Mouse (Mus musculus): ENCODE measurements at regions not wholly inside any gene's neighbourhood (a gene's known extent, or its start where the extent isn't known, plus 50 kb on each side); places are given as distances from the start of the nearest gene placed in this dataset.
A peak's percentile ranks its signal among the peaks of the same experiment; 100 is the strongest.

DNA sequence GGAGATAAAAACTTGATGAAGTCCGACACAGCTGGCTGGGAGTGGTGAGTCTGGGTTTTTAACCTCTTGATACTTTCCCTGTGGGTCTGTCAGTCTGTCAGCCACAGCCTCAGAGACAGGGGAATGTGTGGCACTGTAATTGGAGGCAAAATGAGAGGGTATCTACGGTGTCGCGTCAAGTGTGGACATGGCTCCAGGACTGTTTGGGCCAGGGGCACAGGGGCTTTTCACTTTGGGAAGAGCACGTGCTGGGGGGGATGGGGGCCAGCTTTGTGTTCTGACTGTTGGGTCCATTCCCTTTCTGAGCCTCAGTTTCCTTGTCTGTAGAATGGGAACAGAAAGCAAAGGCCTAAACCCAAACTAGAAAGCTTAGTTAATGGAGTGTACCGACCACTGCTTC lies 51.5 kb upstream of the Ppara start:
- H3K36me3 ChIP-seq (ENCODE audit: insufficient read depth) = peaks cover 61% of the 10 kb centered on the region
- H3K4me3 ChIP-seq (ENCODE audit: low read depth, low read length) = no peak overlapping the region
- TF ChIP-seq CTCF (IDR thresholded peaks at IDR 0.05; ENCODE audit: low read depth) = no peak
- H3K9ac ChIP-seq = no peak overlapping the region
- 61% methylated on average over 6 of the region's 6 CpGs for WGBS
- no peaks in the 10 kb centered on the region for H3K27me3 ChIP-seq (ENCODE audit: insufficient read depth, low read length)
- no peak for DNase-seq
- H3K4me2 ChIP-seq = no peak overlapping the region
- no peaks in the 10 kb centered on the region for H3K9me3 ChIP-seq (ENCODE audit: low read depth, low read length)
- no peak for ATAC-seq (ENCODE audit: insufficient read depth)
- peaks cover 19% of the 10 kb centered on the region for H3K4me1 ChIP-seq (ENCODE audit: insufficient read depth)
- no peak overlapping the region for H3K27ac ChIP-seq (ENCODE audit: low read depth)

- Histone ChIP-seq H3K9me3 (ENCODE audit: low read depth, low read length) (no peaks in the 10 kb centered on the region), H3K27ac (ENCODE audit: low read depth) (no peak overlapping the region), H3K4me1 (ENCODE audit: insufficient read depth) (peaks cover 19% of the 10 kb centered on the region), H3K4me3 (ENCODE audit: low read depth, low read length) (no peak overlapping the region), H3K27me3 (ENCODE audit: insufficient read depth, low read length) (no peaks in the 10 kb centered on the region), H3K4me2 (no peak overlapping the region), H3K9ac (no peak overlapping the region), H3K36me3 (ENCODE audit: insufficient read depth) (peaks cover 61% of the 10 kb centered on the region)
- no peak for TF ChIP-seq CTCF (IDR thresholded peaks at IDR 0.05; ENCODE audit: low read depth)
- no peak for ATAC-seq (ENCODE audit: insufficient read depth)
- 90% methylated on average over 4 of the region's 4 CpGs for WGBS
- no peak for DNase-seq
Measured at GRCm38 (mm10) chr15:85683716-85684115, 51.1 kb upstream of the Ppara start.

DNA sequence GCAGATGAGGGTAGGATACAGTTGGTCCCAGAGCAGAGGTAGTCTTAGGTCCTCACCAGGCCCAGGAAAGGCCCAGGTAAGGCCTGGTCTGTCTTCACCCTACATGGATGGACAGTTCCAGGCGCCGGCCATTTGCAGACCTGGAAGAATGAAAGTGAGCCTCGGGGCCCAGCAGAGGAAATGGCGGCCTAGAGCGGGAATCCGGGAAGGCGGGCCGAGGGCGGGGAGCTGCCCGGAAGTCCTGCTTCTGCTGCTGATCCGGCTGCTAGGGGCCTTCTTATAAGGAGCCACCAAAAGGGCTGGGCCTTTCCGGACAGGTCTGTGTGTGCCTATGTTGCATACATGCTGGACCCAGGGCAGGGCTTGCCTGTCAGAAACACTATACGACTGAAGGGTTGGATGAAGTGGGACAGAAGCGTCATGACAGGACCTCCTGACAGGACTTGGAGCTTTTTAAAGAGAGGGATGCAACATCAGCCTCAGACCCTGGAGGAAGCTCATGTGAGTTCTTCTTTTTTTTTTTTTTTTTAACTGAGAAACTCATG lies 50.5 kb upstream of the Ppara start:
- Histone ChIP-seq H3K27ac (ENCODE audit: low read depth) (0 out of 2 replicates have a peak overlapping the region, but pooled peaks have one; percentile 30), H3K27me3 (ENCODE audit: insufficient read depth, low read length) (no peaks in the 10 kb centered on the region), H3K4me1 (ENCODE audit: insufficient read depth) (peaks cover 19% of the 10 kb centered on the region), H3K9me3 (ENCODE audit: low read depth, low read length) (no peaks in the 10 kb centered on the region), H3K4me2 (no peak overlapping the region), H3K9ac (no peak overlapping the region), H3K4me3 (ENCODE audit: low read depth, low read length) (no peak overlapping the region), H3K36me3 (ENCODE audit: insufficient read depth) (peaks cover 63% of the 10 kb centered on the region)
- TF ChIP-seq CTCF (IDR thresholded peaks at IDR 0.05; ENCODE audit: low read depth) = no peak
- ATAC-seq (ENCODE audit: insufficient read depth) = no peak
- 79% methylated on average over 14 of the region's 14 CpGs for WGBS
- DNase-seq = no peak

DNA sequence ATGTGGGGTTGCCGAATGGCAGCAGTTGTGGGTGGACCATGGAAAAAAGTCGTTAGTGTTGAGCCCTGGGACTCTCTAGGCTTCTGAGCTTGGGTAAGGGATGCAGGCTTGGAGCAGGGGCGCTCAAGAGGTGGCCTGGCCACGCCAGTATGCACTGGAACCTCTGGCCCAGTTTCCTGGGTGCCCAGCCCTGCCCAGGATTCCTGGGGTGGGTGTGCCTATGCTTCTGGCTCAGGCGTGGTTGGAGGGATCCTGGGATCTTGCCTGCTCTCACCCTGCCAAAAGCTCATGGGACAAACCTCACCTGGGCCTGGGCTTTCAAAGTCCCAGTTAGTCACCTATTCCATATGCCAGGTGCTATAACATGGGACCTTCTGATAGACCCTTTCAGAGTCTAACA lies 49.9 kb upstream of the Ppara start:
- H3K4me2 ChIP-seq = no peak overlapping the region
- H3K9me3 ChIP-seq (ENCODE audit: low read depth, low read length) = no peaks in the 10 kb centered on the region
- 69% methylated on average over 5 of the region's 5 CpGs for WGBS
- TF ChIP-seq CTCF (IDR thresholded peaks at IDR 0.05; ENCODE audit: low read depth) = no peak
- H3K27me3 ChIP-seq (ENCODE audit: insufficient read depth, low read length) = no peaks in the 10 kb centered on the region
- no peak overlapping the region for H3K4me3 ChIP-seq (ENCODE audit: low read depth, low read length)
- ATAC-seq (ENCODE audit: insufficient read depth) = no peak
- H3K4me1 ChIP-seq (ENCODE audit: insufficient read depth) = peaks cover 16% of the 10 kb centered on the region
- no peak overlapping the region for H3K9ac ChIP-seq
- 0 out of 2 replicates have a peak overlapping the region, but pooled peaks have one; percentile 30 for H3K27ac ChIP-seq (ENCODE audit: low read depth)
- DNase-seq = no peak
- peaks cover 70% of the 10 kb centered on the region for H3K36me3 ChIP-seq (ENCODE audit: insufficient read depth)

Measured in lung, embryonic 14.5 days (tissue).